Mouse (Mus musculus): ENCODE results near the gene Fndc11. TPM values are rescaled to one million over a fixed set of nuclear protein-coding genes. Genes with fewer than 3 reads are reported as not detected.

Gene Fndc11
- not detected for polyA plus RNA-seq (2014; fragmentation: Illumina TruSeq; extraction: RNeasy Lipid Tissue Mini Kit (QIAGEN cat#74804); ENCODE audit: low read depth, low replicate concordance)

GRCm38 (mm10) chr2:181219538-181220216 lies at the start of gene Fndc11:
Gene Fndc11, plus strand, starts transcription at chr2:181220013.

GRCm38 (mm10) chr2:181187121-181188000 lies 32.5 kb upstream of the Fndc11 start, which contains the start of gene Ppdpf:
Gene Ppdpf, plus strand, starts transcription at chr2:181187247.

GRCm38 (mm10) chr2:181202422-181202821 lies 17.4 kb upstream of the Fndc11 start, which contains the start of gene Ptk6:
Gene Ptk6, minus strand, starts transcription at chr2:181202789.

GRCm38 (mm10) chr2:181213021-181213445 lies 6.8 kb upstream of the Fndc11 start, which contains the start of gene Srms:
Gene Srms, minus strand, starts transcription at chr2:181213185.

GRCm38 (mm10) chr2:181241602-181242313 lies 21.9 kb downstream of the Fndc11 start, which contains the start of gene Helz2:
Gene Helz2, minus strand, starts transcription at chr2:181242027.

Other genes starting within 250 kb of the Fndc11 start
- not detected for gene Col20a1, start 233.5 kb upstream of the Fndc11 start, polyA plus RNA-seq (2014; fragmentation: Illumina TruSeq; extraction: RNeasy Lipid Tissue Mini Kit (QIAGEN cat#74804); ENCODE audit: low read depth, low replicate concordance)
- gene Chrna4, start 176.5 kb upstream of the Fndc11 start, polyA plus RNA-seq (2014; fragmentation: Illumina TruSeq; extraction: RNeasy Lipid Tissue Mini Kit (QIAGEN cat#74804); ENCODE audit: low read depth, low replicate concordance): 4.8 TPM
- not detected for gene Kcnq2, start 84.7 kb upstream of the Fndc11 start, polyA plus RNA-seq (2014; fragmentation: Illumina TruSeq; extraction: RNeasy Lipid Tissue Mini Kit (QIAGEN cat#74804); ENCODE audit: low read depth, low replicate concordance)
- not detected for gene Eef1a2, start 63.0 kb upstream of the Fndc11 start, polyA plus RNA-seq (2014; fragmentation: Illumina TruSeq; extraction: RNeasy Lipid Tissue Mini Kit (QIAGEN cat#74804); ENCODE audit: low read depth, low replicate concordance)
- gene Ppdpf, start 32.8 kb upstream of the Fndc11 start, polyA plus RNA-seq (2014; fragmentation: Illumina TruSeq; extraction: RNeasy Lipid Tissue Mini Kit (QIAGEN cat#74804); ENCODE audit: low read depth, low replicate concordance): 4.5 TPM
- not detected for gene Ptk6, start 17.2 kb upstream of the Fndc11 start, polyA plus RNA-seq (2014; fragmentation: Illumina TruSeq; extraction: RNeasy Lipid Tissue Mini Kit (QIAGEN cat#74804); ENCODE audit: low read depth, low replicate concordance)
- not detected for gene Srms, start 6.8 kb upstream of the Fndc11 start, polyA plus RNA-seq (2014; fragmentation: Illumina TruSeq; extraction: RNeasy Lipid Tissue Mini Kit (QIAGEN cat#74804); ENCODE audit: low read depth, low replicate concordance)
- gene Helz2, start 22.0 kb downstream of the Fndc11 start, polyA plus RNA-seq (2014; fragmentation: Illumina TruSeq; extraction: RNeasy Lipid Tissue Mini Kit (QIAGEN cat#74804); ENCODE audit: low read depth, low replicate concordance): 0.93 TPM
- gene Gmeb2, start 68.0 kb downstream of the Fndc11 start, polyA plus RNA-seq (2014; fragmentation: Illumina TruSeq; extraction: RNeasy Lipid Tissue Mini Kit (QIAGEN cat#74804); ENCODE audit: low read depth, low replicate concordance): 4.6 TPM
- not detected for gene Stmn3, start 94.5 kb downstream of the Fndc11 start, polyA plus RNA-seq (2014; fragmentation: Illumina TruSeq; extraction: RNeasy Lipid Tissue Mini Kit (QIAGEN cat#74804); ENCODE audit: low read depth, low replicate concordance)
- 4.9 TPM for gene Rtel1, start 99.7 kb downstream of the Fndc11 start, polyA plus RNA-seq (2014; fragmentation: Illumina TruSeq; extraction: RNeasy Lipid Tissue Mini Kit (QIAGEN cat#74804); ENCODE audit: low read depth, low replicate concordance)
- 1.1 TPM for gene Zgpat, start 144.9 kb downstream of the Fndc11 start, polyA plus RNA-seq (2014; fragmentation: Illumina TruSeq; extraction: RNeasy Lipid Tissue Mini Kit (QIAGEN cat#74804); ENCODE audit: low read depth, low replicate concordance)
- 33.3 TPM for gene Arfrp1, start 145.4 kb downstream of the Fndc11 start, polyA plus RNA-seq (2014; fragmentation: Illumina TruSeq; extraction: RNeasy Lipid Tissue Mini Kit (QIAGEN cat#74804); ENCODE audit: low read depth, low replicate concordance)
- gene Lime1, start 160.1 kb downstream of the Fndc11 start, polyA plus RNA-seq (2014; fragmentation: Illumina TruSeq; extraction: RNeasy Lipid Tissue Mini Kit (QIAGEN cat#74804); ENCODE audit: low read depth, low replicate concordance): 1.3 TPM
- gene Zbtb46, start 239.4 kb downstream of the Fndc11 start, polyA plus RNA-seq (2014; fragmentation: Illumina TruSeq; extraction: RNeasy Lipid Tissue Mini Kit (QIAGEN cat#74804); ENCODE audit: low read depth, low replicate concordance): 4.2 TPM

Data from kidney, adult 10 weeks (tissue).